Mouse (Mus musculus): Measurements from ENCODE around the gene Lrrc8b. TPM values are rescaled to one million over a fixed set of nuclear protein-coding genes. Genes with fewer than 3 reads are reported as not detected.

The Lrrc8b gene
- 3.5 and 3.7 TPM in 2 replicates for polyA plus RNA-seq (2016; fragmentation: Nextera tagmentation; extraction: Ambion mirVana)

GRCm38 (mm10) chr5:105415198-105415791 lies at the start of gene Lrrc8b:
Lrrc8b (plus strand) TSS chr5:105415775.
- 0 out of 2 replicates have a peak within 1 kb of the TSS, but pooled peaks have one; percentile 59 for H3K27ac ChIP-seq

GRCm38 (mm10) chr5:105381482-105381881 lies 34.1 kb upstream of the Lrrc8b start:
- Histone ChIP-seq H3K4me2 (no peak overlapping the region), H3K9ac (replicated peaks) (no peak overlapping the region), H3K27ac (no peak overlapping the region), H3K36me3 (no peaks in the 10 kb centered on the region), H3K4me3 (replicated peaks) (no peak overlapping the region), H3K9me3 (no peaks in the 10 kb centered on the region), H3K4me1 (replicated peaks) (no peaks in the 10 kb centered on the region), H3K27me3 (no peaks in the 10 kb centered on the region)
- no peak for ATAC-seq (ENCODE audit: insufficient number of reproducible peaks, insufficient read depth, low FRiP score, low TSS enrichment, low read depth)
- WGBS = 88% methylated on average over 2 of the region's 2 CpGs

More at GRCm38 (mm10) chr5:105415198-105415791, at the start of gene Lrrc8b:
- Histone ChIP-seq H3K9me3 (no peaks in the 10 kb centered on the region), H3K4me3 (replicated peaks) (peak within 1 kb of the TSS; percentile 72), H3K36me3 (no peaks in the 10 kb centered on the region), H3K4me1 (replicated peaks) (no peaks in the 10 kb centered on the region), H3K9ac (replicated peaks) (peak within 1 kb of the TSS; percentile 87), H3K4me2 (peak within 1 kb of the TSS; percentile 98), H3K27me3 (peaks cover 9% of the 10 kb centered on the region)
- ATAC-seq (ENCODE audit: insufficient number of reproducible peaks, insufficient read depth, low FRiP score, low TSS enrichment, low read depth) = peak; percentile 91
- under 1% methylated on average over 63 of the region's 63 CpGs for WGBS

- Histone ChIP-seq H3K4me3 (replicated peaks) (no peak overlapping the region), H3K9me3 (peaks cover 5% of the 10 kb centered on the region; the same call in 1 of the 2 replicates), H3K4me2 (no peak overlapping the region), H3K9ac (replicated peaks) (no peak overlapping the region), H3K27me3 (no peaks in the 10 kb centered on the region), H3K36me3 (no peaks in the 10 kb centered on the region), H3K4me1 (replicated peaks) (no peaks in the 10 kb centered on the region), H3K27ac (no peak overlapping the region)
- WGBS = 87% methylated on average over 2 of the region's 2 CpGs
- ATAC-seq (ENCODE audit: insufficient number of reproducible peaks, insufficient read depth, low FRiP score, low TSS enrichment, low read depth) = no peak
Observed at GRCm38 (mm10) chr5:105390346-105390745, 25.2 kb upstream of the Lrrc8b start.

- Histone ChIP-seq H3K9me3 (peaks cover 5% of the 10 kb centered on the region; the same call in 1 of the 2 replicates), H3K4me3 (replicated peaks) (no peak overlapping the region), H3K27ac (no peak overlapping the region), H3K4me1 (replicated peaks) (no peaks in the 10 kb centered on the region), H3K9ac (replicated peaks) (no peak overlapping the region), H3K27me3 (no peaks in the 10 kb centered on the region), H3K4me2 (no peak overlapping the region), H3K36me3 (no peaks in the 10 kb centered on the region)
- 97% methylated on average over 6 of the region's 6 CpGs for WGBS
- ATAC-seq (ENCODE audit: insufficient number of reproducible peaks, insufficient read depth, low FRiP score, low TSS enrichment, low read depth) = no peak
Observed at GRCm38 (mm10) chr5:105393731-105394130, 21.8 kb upstream of the Lrrc8b start.

- no peak for ATAC-seq (ENCODE audit: insufficient number of reproducible peaks, insufficient read depth, low FRiP score, low TSS enrichment, low read depth)
- Histone ChIP-seq H3K9me3 (peaks cover 5% of the 10 kb centered on the region; the same call in 1 of the 2 replicates), H3K9ac (replicated peaks) (no peak overlapping the region), H3K4me1 (replicated peaks) (no peaks in the 10 kb centered on the region; the same call in 1 of the 2 replicates), H3K27ac (no peak overlapping the region), H3K4me3 (replicated peaks) (no peak overlapping the region), H3K27me3 (no peaks in the 10 kb centered on the region), H3K36me3 (no peaks in the 10 kb centered on the region), H3K4me2 (no peak overlapping the region)
- WGBS = 81% methylated on average over 4 of the region's 4 CpGs
Observed at GRCm38 (mm10) chr5:105395188-105395587, 20.4 kb upstream of the Lrrc8b start.

GRCm38 (mm10) chr5:105398966-105399365 lies 16.6 kb upstream of the Lrrc8b start:
- no peak for ATAC-seq (ENCODE audit: insufficient number of reproducible peaks, insufficient read depth, low FRiP score, low TSS enrichment, low read depth)
- Histone ChIP-seq H3K4me2 (no peak overlapping the region), H3K4me1 (replicated peaks) (no peaks in the 10 kb centered on the region; the same call in 1 of the 2 replicates), H3K27ac (no peak overlapping the region), H3K9me3 (no peaks in the 10 kb centered on the region), H3K4me3 (replicated peaks) (no peak overlapping the region), H3K36me3 (no peaks in the 10 kb centered on the region), H3K9ac (replicated peaks) (no peak overlapping the region), H3K27me3 (0 out of 2 replicates have a peak, but pooled peaks cover 4% of the 10 kb centered on the region)
- 88% methylated on average over 6 of the region's 6 CpGs for WGBS

GRCm38 (mm10) chr5:105399631-105400423 lies 15.7 kb upstream of the Lrrc8b start:
- H3K4me2 ChIP-seq = peak overlapping the region; percentile 42
- no peak for ATAC-seq (ENCODE audit: insufficient number of reproducible peaks, insufficient read depth, low FRiP score, low TSS enrichment, low read depth)
- H3K9ac ChIP-seq (replicated peaks) = no peak overlapping the region
- no peaks in the 10 kb centered on the region; the same call in 1 of the 2 replicates for H3K4me1 ChIP-seq (replicated peaks)
- H3K36me3 ChIP-seq = no peaks in the 10 kb centered on the region
- no peaks in the 10 kb centered on the region for H3K9me3 ChIP-seq
- 38% methylated on average over 13 of the region's 13 CpGs for WGBS
- peak overlapping the region; percentile 7; the same call in 1 of the 2 replicates for H3K4me3 ChIP-seq (replicated peaks)
- H3K27me3 ChIP-seq = peaks cover 10% of the 10 kb centered on the region; the same call in 1 of the 2 replicates
- H3K27ac ChIP-seq = no peak overlapping the region; the same call in 1 of the 2 replicates

GRCm38 (mm10) chr5:105400424-105401375 lies 14.9 kb upstream of the Lrrc8b start:
- H3K9ac ChIP-seq (replicated peaks) = no peak overlapping the region
- ATAC-seq (ENCODE audit: insufficient number of reproducible peaks, insufficient read depth, low FRiP score, low TSS enrichment, low read depth) = no peak; the same call in 1 of the 2 replicates

GRCm38 (mm10) chr5:105401536-105401935 lies 14.0 kb upstream of the Lrrc8b start:
- 77% methylated on average over 6 of the region's 6 CpGs for WGBS
- Histone ChIP-seq H3K27ac (no peak overlapping the region), H3K27me3 (peaks cover 10% of the 10 kb centered on the region; the same call in 1 of the 2 replicates), H3K36me3 (no peaks in the 10 kb centered on the region), H3K4me1 (replicated peaks) (no peaks in the 10 kb centered on the region; the same call in 1 of the 2 replicates), H3K4me3 (replicated peaks) (no peak overlapping the region), H3K9me3 (no peaks in the 10 kb centered on the region), H3K9ac (replicated peaks) (no peak overlapping the region), H3K4me2 (no peak overlapping the region)
- ATAC-seq (ENCODE audit: insufficient number of reproducible peaks, insufficient read depth, low FRiP score, low TSS enrichment, low read depth) = no peak

More at GRCm38 (mm10) chr5:105400424-105401375, 14.9 kb upstream of the Lrrc8b start:
- H3K4me3 ChIP-seq (replicated peaks) = peak overlapping the region; percentile 7; the same call in 1 of the 2 replicates
- no peaks in the 10 kb centered on the region for H3K9me3 ChIP-seq
- H3K27ac ChIP-seq = no peak overlapping the region; the same call in 1 of the 2 replicates
- H3K36me3 ChIP-seq = no peaks in the 10 kb centered on the region
- 54% methylated on average over 17 of the region's 17 CpGs for WGBS
- peaks cover 10% of the 10 kb centered on the region; the same call in 1 of the 2 replicates for H3K27me3 ChIP-seq
- H3K4me2 ChIP-seq = peak overlapping the region; percentile 42
- no peaks in the 10 kb centered on the region; the same call in 1 of the 2 replicates for H3K4me1 ChIP-seq (replicated peaks)

- 11% methylated on average over 8 of the region's 8 CpGs for WGBS
- ATAC-seq (ENCODE audit: insufficient number of reproducible peaks, insufficient read depth, low FRiP score, low TSS enrichment, low read depth) = no peak
Observed at GRCm38 (mm10) chr5:105404961-105405360, 10.6 kb upstream of the Lrrc8b start.

More at GRCm38 (mm10) chr5:105404961-105405360, 10.6 kb upstream of the Lrrc8b start:
- Histone ChIP-seq H3K36me3 (no peaks in the 10 kb centered on the region), H3K27ac (no peak overlapping the region), H3K27me3 (peaks cover 10% of the 10 kb centered on the region), H3K9ac (replicated peaks) (no peak overlapping the region), H3K4me1 (replicated peaks) (no peaks in the 10 kb centered on the region; the same call in 1 of the 2 replicates), H3K4me2 (no peak overlapping the region), H3K9me3 (no peaks in the 10 kb centered on the region), H3K4me3 (replicated peaks) (no peak overlapping the region)
